Mouse (Mus musculus) MEL (cell line): ENCODE results near the gene Gpat2.

ENCODE experiments used
- CTCF ChIP-seq, 3 experiments: IDR thresholded peaks in 2 of 3; conservative IDR thresholded peaks in 1 of 3; 2 replicates each; pipeline ENCODE4 v1.5.1; 2011 to 2012; ENCODE audit warnings: low read length in 3 of 3, low read depth in 2 of 3, mild to moderate bottlenecking in 2 of 3, improper control_type of control experiment in 1 of 3, inconsistent platforms in 1 of 3, mixed read lengths in 1 of 3, moderate library complexity in 1 of 3; ENCODE audit not compliant: control insufficient read depth in 1 of 3, insufficient read depth in 1 of 3, poor library complexity in 1 of 3, severe bottlenecking in 1 of 3
- POLR2A ChIP-seq, 2 experiments: IDR thresholded peaks; 2 replicates each; pipeline ENCODE4 v1.6.1; 2011 to 2012; ENCODE audit warnings: low read length in 2 of 2, mild to moderate bottlenecking in 2 of 2, control low read depth in 1 of 2, improper control_type of control experiment in 1 of 2, low read depth in 1 of 2, moderate library complexity in 1 of 2; ENCODE audit not compliant: control insufficient read depth in 1 of 2, insufficient read depth in 1 of 2, poor library complexity in 1 of 2
- TAL1 ChIP-seq: IDR thresholded peaks from 2 replicates; pipeline ENCODE4 v1.6.1; 2012; ENCODE audit warnings: mild to moderate bottlenecking, inconsistent platforms, low read length, moderate library complexity, mixed read lengths

GRCm38 (mm10) chr2:127433487-127434295 lies 8.7 kb downstream of the Gpat2 start:
- TF ChIP-seq CTCF (IDR thresholded peaks at IDR 0.05 in 2 of 3, conservative IDR thresholded peaks at IDR 0.05 in 1 of 3; ENCODE audit: control insufficient read depth in 1 of 3, insufficient read depth in 1 of 3, low read depth in 2 of 3, low read length in 3 of 3, poor library complexity in 1 of 3, severe bottlenecking in 1 of 3), result no peak
- no peak for TF ChIP-seq POLR2A (IDR thresholded peaks at IDR 0.05; ENCODE audit: control insufficient read depth in 1 of 2, insufficient read depth in 1 of 2, low read depth in 1 of 2, low read length in 2 of 2, poor library complexity in 1 of 2)
- TF ChIP-seq TAL1, result no peak
